ENCODE assay signal across 17 mouse cellular contexts in the genomic region with DNA sequence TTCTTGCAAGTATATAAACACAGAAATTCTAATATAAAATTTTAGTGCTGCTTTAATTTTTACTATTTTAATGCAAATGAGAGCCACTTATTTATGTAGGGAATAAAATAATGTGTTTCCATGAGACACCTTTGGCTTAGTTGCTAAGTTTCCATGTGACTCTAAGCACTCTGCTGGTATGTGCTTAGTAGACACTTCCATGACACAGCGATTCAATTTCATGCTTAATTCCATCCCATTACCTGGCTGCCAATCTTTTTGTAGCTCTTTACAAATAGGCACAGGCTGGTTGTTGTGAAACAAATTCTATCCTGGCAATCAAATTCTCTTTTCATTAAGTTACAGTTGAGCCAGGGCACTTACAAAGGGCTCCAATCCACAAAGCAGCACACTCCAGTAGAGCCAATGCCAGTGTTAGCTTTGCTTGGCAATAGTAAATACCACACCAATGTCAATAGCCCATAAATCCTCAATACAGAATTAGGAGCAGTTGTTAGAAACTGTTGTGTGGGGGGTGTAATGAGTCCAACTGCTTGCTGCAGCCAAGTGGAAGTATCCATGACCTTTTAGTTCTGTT.
A peak's percentile ranks its signal among the peaks of the same experiment; 100 is the strongest.
DNase-seq lines count a peak whose midpoint lies in the region; ATAC-seq and TF ChIP-seq lines count a peak whose summit lies in the region.
"Had no signal": no experiment of that assay in that cellular context is flagged by ENCODE, and none has a peak within 500 bp of the region (broad histone marks: within the 10 kb centered on the region; RNA-seq: fewer than 3 reads in every experiment).

No protein-coding gene starts in this region.

- 61% methylated on average over 1 of the region's 1 CpGs for WGBS in hindbrain, embryonic 11.5 days
- 52% methylated on average over 1 of the region's 1 CpGs for WGBS in hindbrain, embryonic 10.5 days
- 16% methylated on average over 1 of the region's 1 CpGs for WGBS in forebrain, postnatal 0 days
- WGBS in midbrain, embryonic 12.5 days, result 21% methylated on average over 1 of the region's 1 CpGs
- 70% methylated on average over 1 of the region's 1 CpGs for WGBS in stomach, embryonic 14.5 days

- peak; percentile 51; the same call in 1 of the 2 replicates for ATAC-seq in hindbrain, embryonic 11.5 days (ENCODE audit: low FRiP score)
- peak; percentile 45; the same call in 1 of the 2 replicates for ATAC-seq in forebrain, postnatal 0 days
- ATAC-seq in midbrain, embryonic 12.5 days (ENCODE audit: low FRiP score, low read depth), result peak; percentile 91
- ATAC-seq in stomach, embryonic 14.5 days (ENCODE audit: insufficient number of reproducible peaks, insufficient read depth, low FRiP score, low read depth), result peak; percentile 56; the same call in 1 of the 2 replicates

- H3K9ac ChIP-seq in hindbrain, embryonic 11.5 days (ENCODE audit: low read depth, low read length), result no peak overlapping the region
- no peak overlapping the region for H3K9ac ChIP-seq in forebrain, postnatal 0 days
- H3K9ac ChIP-seq in midbrain, embryonic 12.5 days (replicated peaks), result no peak overlapping the region
- H3K9ac ChIP-seq in stomach, embryonic 14.5 days (replicated peaks; ENCODE audit: low read depth, low read length), result no peak overlapping the region
- H3K9ac ChIP-seq: embryonic facial prominence, embryonic 12.5 days; heart, embryonic 15.5 days; limb, embryonic 12.5 days had no signal

- no peaks in the 10 kb centered on the region for H3K27me3 ChIP-seq in hindbrain, embryonic 11.5 days (ENCODE audit: control insufficient read depth, insufficient read depth, low read length)
- H3K27me3 ChIP-seq in hindbrain, embryonic 10.5 days (ENCODE audit: insufficient read depth, poor library complexity, severe bottlenecking), result no peaks in the 10 kb centered on the region
- H3K27me3 ChIP-seq in forebrain, postnatal 0 days (ENCODE audit: insufficient read depth, low read length), result no peaks in the 10 kb centered on the region; the same call in 1 of the 2 replicates
- H3K27me3 ChIP-seq in midbrain, embryonic 12.5 days, result no peaks in the 10 kb centered on the region
- H3K27me3 ChIP-seq in stomach, embryonic 14.5 days (ENCODE audit: control insufficient read depth, insufficient read depth, low read length), result no peaks in the 10 kb centered on the region
- H3K27me3 ChIP-seq: embryonic facial prominence, embryonic 12.5 days; heart, embryonic 15.5 days; limb, embryonic 12.5 days had no signal

- H3K36me3 ChIP-seq in hindbrain, embryonic 11.5 days (ENCODE audit: control insufficient read depth, insufficient read depth, low read length), result no peaks in the 10 kb centered on the region
- no peaks in the 10 kb centered on the region for H3K36me3 ChIP-seq in hindbrain, embryonic 10.5 days
- no peaks in the 10 kb centered on the region for H3K36me3 ChIP-seq in forebrain, postnatal 0 days (ENCODE audit: insufficient read depth)
- H3K36me3 ChIP-seq in midbrain, embryonic 12.5 days, result no peaks in the 10 kb centered on the region
- H3K36me3 ChIP-seq in stomach, embryonic 14.5 days (ENCODE audit: control insufficient read depth, insufficient read depth, low read length), result no peaks in the 10 kb centered on the region
- H3K36me3 ChIP-seq: embryonic facial prominence, embryonic 12.5 days; heart, embryonic 15.5 days; limb, embryonic 12.5 days had no signal

- H3K4me3 ChIP-seq in hindbrain, embryonic 11.5 days (ENCODE audit: low read depth, low read length), result no peak overlapping the region
- H3K4me3 ChIP-seq in hindbrain, embryonic 10.5 days, result no peak overlapping the region
- no peak overlapping the region for H3K4me3 ChIP-seq in forebrain, postnatal 0 days (ENCODE audit: low read depth, low read length)
- H3K4me3 ChIP-seq in midbrain, embryonic 12.5 days, result no peak overlapping the region
- no peak overlapping the region for H3K4me3 ChIP-seq in stomach, embryonic 14.5 days (ENCODE audit: low read depth, low read length)
- H3K4me3 ChIP-seq: embryonic facial prominence, embryonic 12.5 days; heart, embryonic 15.5 days; limb, embryonic 12.5 days had no signal

- intact Hi-C loops in gastrocnemius, postnatal 14 days (cut with DNase I; ENCODE audit: low total_unique reads), result no loop called here

- no peak for TF ChIP-seq CTCF in forebrain, postnatal 0 days (IDR thresholded peaks at IDR 0.05; ENCODE audit: low read depth)

- no peaks in the 10 kb centered on the region for H3K9me3 ChIP-seq in hindbrain, embryonic 11.5 days (ENCODE audit: control insufficient read depth, low read length)
- H3K9me3 ChIP-seq in hindbrain, embryonic 10.5 days, result no peaks in the 10 kb centered on the region
- H3K9me3 ChIP-seq in forebrain, postnatal 0 days (ENCODE audit: low read length), result no peaks in the 10 kb centered on the region
- no peaks in the 10 kb centered on the region for H3K9me3 ChIP-seq in midbrain, embryonic 12.5 days
- H3K9me3 ChIP-seq in stomach, embryonic 14.5 days (ENCODE audit: control insufficient read depth, low read depth, low read length), result no peaks in the 10 kb centered on the region
- H3K9me3 ChIP-seq: embryonic facial prominence, embryonic 12.5 days; heart, embryonic 15.5 days; limb, embryonic 12.5 days had no signal

- H3K4me2 ChIP-seq in hindbrain, embryonic 11.5 days (replicated peaks; ENCODE audit: low read depth, low read length), result no peak overlapping the region
- no peak overlapping the region for H3K4me2 ChIP-seq in forebrain, postnatal 0 days (ENCODE audit: low read depth)
- H3K4me2 ChIP-seq in midbrain, embryonic 12.5 days (replicated peaks), result no peak overlapping the region
- H3K4me2 ChIP-seq in stomach, embryonic 14.5 days (replicated peaks; ENCODE audit: low read depth, low read length), result no peak overlapping the region
- H3K4me2 ChIP-seq: embryonic facial prominence, embryonic 12.5 days; heart, embryonic 15.5 days; limb, embryonic 12.5 days had no signal

- no peaks in the 10 kb centered on the region for H3K4me1 ChIP-seq in hindbrain, embryonic 11.5 days (replicated peaks; ENCODE audit: control insufficient read depth, insufficient read depth, low read length)
- H3K4me1 ChIP-seq in hindbrain, embryonic 10.5 days (replicated peaks), result peaks cover 4% of the 10 kb centered on the region; the same call in 1 of the 2 replicates
- H3K4me1 ChIP-seq in forebrain, postnatal 0 days (ENCODE audit: insufficient read depth), result no peaks in the 10 kb centered on the region
- H3K4me1 ChIP-seq in midbrain, embryonic 12.5 days, result 0 out of 2 replicates have a peak, but pooled peaks cover 4% of the 10 kb centered on the region
- H3K4me1 ChIP-seq in stomach, embryonic 14.5 days (ENCODE audit: control insufficient read depth, insufficient read depth, low read length), result no peaks in the 10 kb centered on the region
- H3K4me1 ChIP-seq: embryonic facial prominence, embryonic 12.5 days; heart, embryonic 15.5 days had no signal

- DNase-seq in hindbrain, embryonic 11.5 days (ENCODE audit: low spot score), result peak; percentile 6
- DNase-seq in hindbrain, embryonic 10.5 days (ENCODE audit: low spot score), result no peak
- peak; percentile 22 for DNase-seq in forebrain, postnatal 0 days
- no peak for DNase-seq in gastrocnemius, postnatal 14 days
- DNase-seq in kidney, adult 8-10 months, result no peak
- no peak for DNase-seq in urinary bladder, postnatal 10 days (ENCODE audit: low spot score)
- DNase-seq: cerebellum, adult 9-10 months; gastrocnemius, postnatal 25 days; kidney, postnatal 4 days; layer of hippocampus, postnatal 36 days; lung, postnatal 4 days; spleen, adult 18-20 months had no signal

- no peak overlapping the region for H3K27ac ChIP-seq in hindbrain, embryonic 11.5 days (ENCODE audit: low read depth, low read length)
- H3K27ac ChIP-seq in hindbrain, embryonic 10.5 days, result no peak overlapping the region
- no peak overlapping the region for H3K27ac ChIP-seq in forebrain, postnatal 0 days (ENCODE audit: low read depth, low read length)
- H3K27ac ChIP-seq in midbrain, embryonic 12.5 days (replicated peaks), result no peak overlapping the region
- no peak overlapping the region for H3K27ac ChIP-seq in stomach, embryonic 14.5 days (ENCODE audit: low read length)
- H3K27ac ChIP-seq: embryonic facial prominence, embryonic 12.5 days; heart, embryonic 15.5 days; limb, embryonic 12.5 days had no signal

Comparison
In these comparisons a context has a peak if more than half of its experiments do, and no peak if none do; other contexts are left out.
1. DNase-seq: peak in hindbrain, embryonic 11.5 days (single experiment) and forebrain, postnatal 0 days (single experiment); none in hindbrain, embryonic 10.5 days (single experiment), gastrocnemius, postnatal 14 days (single experiment), kidney, adult 8-10 months (0 of 2) and urinary bladder, postnatal 10 days (single experiment).
2. Peak in every context shown above with its lines, with median percentiles within 50 percentile points of each other: ATAC-seq.